Mouse (Mus musculus) intestine, embryonic 14.5 days (tissue): ENCODE data around the gene Usp48. TPM values are rescaled to one million over a fixed set of nuclear protein-coding genes. Genes with fewer than 3 reads are reported as not detected.
A peak's percentile ranks its signal among the peaks of the same experiment; 100 is the strongest.

Experiments
- ATAC-seq: fragments of 200-750 bp; cut with Nextera tagmentation; replicated peaks from 2 replicates; pipeline ENCODE4 v1.8.0; 2017; ENCODE audit warnings: low read depth, moderate number of reproducible peaks, moderate TSS enrichment, moderate library complexity; ENCODE audit not compliant: low FRiP score, low TSS enrichment
- DNase-seq: peaks from one replicate; pipeline ENCODE4 v3.0.0-alpha.2; 2018; ENCODE audit warnings: low spot score
- H3K27ac ChIP-seq: fragments of 300-500 bp; sonication (generic); 2 replicates; pipeline ENCODE4 v1.5.1; 2014; ENCODE audit warnings: low read depth, mild to moderate bottlenecking, control low read depth
- H3K27me3 ChIP-seq: fragments of 300-500 bp; sonication (generic); replicated peaks from 2 replicates; pipeline ENCODE4 v1.6.1; 2014; ENCODE audit warnings: low read length, control low read depth; ENCODE audit not compliant: control insufficient read depth, insufficient read depth
- H3K36me3 ChIP-seq: fragments of 300-500 bp; sonication (generic); 2 replicates; pipeline ENCODE4 v1.6.1; 2014; ENCODE audit warnings: low read length, control low read depth; ENCODE audit not compliant: control insufficient read depth, insufficient read depth
- H3K4me1 ChIP-seq: fragments of 300-500 bp; sonication (generic); replicated peaks from 2 replicates; pipeline ENCODE4 v1.6.1; 2014; ENCODE audit warnings: low read length, control low read depth, mixed read lengths; ENCODE audit not compliant: control insufficient read depth, insufficient read depth
- H3K4me2 ChIP-seq: fragments of 300-500 bp; sonication (generic); 2 replicates; pipeline ENCODE4 v1.6.1; 2014; ENCODE audit warnings: low read length
- H3K4me3 ChIP-seq: fragments of 300-500 bp; sonication (generic); 2 replicates; pipeline ENCODE4 v1.5.1; 2014; ENCODE audit warnings: low read depth, low read length, control low read depth, mixed read lengths
- H3K9ac ChIP-seq: fragments of 300-500 bp; sonication (generic); 2 replicates; pipeline ENCODE4 v1.6.1; 2014; ENCODE audit warnings: mild to moderate bottlenecking, low read length
- H3K9me3 ChIP-seq: fragments of 300-500 bp; sonication (generic); 2 replicates; pipeline ENCODE4 v1.6.1; 2016; ENCODE audit warnings: low read length, control low read depth; ENCODE audit not compliant: control insufficient read depth
- whole genome bisulfite sequencing: fragments of 180-500 bp; shearing (Covaris S2); extraction: QIAGEN DNeasy Blood & Tissue Kit; methylation state at CpG from one replicate; pipeline ENCODE4 v1.1.7; 2014; 5-methylcytosine and 5-hydroxymethylcytosine counted together
- polyA plus RNA-seq: library from polyadenylated mRNA; unstranded; fragments of >200 nt; fragmentation: Nextera tagmentation; extraction: Ambion mirVana; gene quantifications from 2 replicates; pipeline ENCODE4 v1.2.1, GENCODE M21; 2014

The Usp48 gene
- polyA plus RNA-seq = 72.4 and 78.3 TPM in 2 replicates

- Histone ChIP-seq H3K9me3 (no peaks in the 10 kb centered on the region), H3K4me2 (peak within 1 kb of the TSS; percentile 96), H3K27me3 (no peaks in the 10 kb centered on the region), H3K9ac (peak within 1 kb of the TSS; percentile 82), H3K36me3 (no peaks in the 10 kb centered on the region), H3K4me3 (peak within 1 kb of the TSS; percentile 64), H3K27ac (peak within 1 kb of the TSS; percentile 99), H3K4me1 (peaks cover 14% of the 10 kb centered on the region)
- under 1% methylated on average over 89 of the region's 92 CpGs for WGBS
- ATAC-seq (peak; percentile 94), DNase-seq (peak; percentile 97)
Measured at GRCm38 (mm10) chr4:137593601-137594495, at the start of gene Usp48. Gene Usp48 (plus strand): TSS chr4:137593755.

GRCm38 (mm10) chr4:137545568-137545967 lies 48.0 kb upstream of the Usp48 start:
- H3K4me3 ChIP-seq = no peak overlapping the region
- peaks cover 97% of the 10 kb centered on the region for H3K36me3 ChIP-seq
- H3K27me3 ChIP-seq = no peaks in the 10 kb centered on the region
- DNase-seq = no peak
- no peak overlapping the region for H3K4me2 ChIP-seq
- peaks cover 3% of the 10 kb centered on the region; the same call in 1 of the 2 replicates for H3K9me3 ChIP-seq
- no peak for ATAC-seq
- H3K27ac ChIP-seq = no peak overlapping the region
- no peaks in the 10 kb centered on the region for H3K4me1 ChIP-seq
- 93% methylated on average over 9 of the region's 9 CpGs for WGBS
- H3K9ac ChIP-seq = no peak overlapping the region

- ATAC-seq = no peak
Measured at GRCm38 (mm10) chr4:137546003-137546525, 47.5 kb upstream of the Usp48 start.

GRCm38 (mm10) chr4:137553466-137553865 lies 40.1 kb upstream of the Usp48 start:
- Histone ChIP-seq H3K4me3 (no peak overlapping the region), H3K27ac (no peak overlapping the region), H3K4me1 (no peaks in the 10 kb centered on the region), H3K9me3 (no peaks in the 10 kb centered on the region), H3K9ac (no peak overlapping the region), H3K27me3 (no peaks in the 10 kb centered on the region), H3K36me3 (peaks cover 90% of the 10 kb centered on the region), H3K4me2 (no peak overlapping the region)
- no peak for ATAC-seq
- WGBS = 97% methylated on average over 17 of the region's 17 CpGs
- no peak for DNase-seq

More at GRCm38 (mm10) chr4:137546003-137546525, 47.5 kb upstream of the Usp48 start:
- DNase-seq = no peak
- WGBS = 78% methylated on average over 5 of the region's 5 CpGs
- Histone ChIP-seq H3K4me2 (no peak overlapping the region), H3K27me3 (no peaks in the 10 kb centered on the region), H3K4me1 (no peaks in the 10 kb centered on the region), H3K9me3 (peaks cover 3% of the 10 kb centered on the region; the same call in 1 of the 2 replicates), H3K9ac (no peak overlapping the region), H3K4me3 (no peak overlapping the region), H3K36me3 (peaks cover 97% of the 10 kb centered on the region), H3K27ac (no peak overlapping the region)

GRCm38 (mm10) chr4:137556673-137557210 lies 36.8 kb upstream of the Usp48 start:
- H3K36me3 ChIP-seq = peaks cover 84% of the 10 kb centered on the region

GRCm38 (mm10) chr4:137569873-137570272 lies 23.7 kb upstream of the Usp48 start:
- H3K36me3 ChIP-seq = peaks cover 55% of the 10 kb centered on the region
- ATAC-seq (no peak), DNase-seq (no peak)
- 73% methylated on average over 9 of the region's 9 CpGs for WGBS
- no peak overlapping the region for H3K4me3 ChIP-seq
- H3K27ac ChIP-seq = no peak overlapping the region
- no peak overlapping the region for H3K4me2 ChIP-seq
- H3K27me3 ChIP-seq = no peaks in the 10 kb centered on the region
- no peak overlapping the region for H3K9ac ChIP-seq
- no peaks in the 10 kb centered on the region for H3K9me3 ChIP-seq
- H3K4me1 ChIP-seq = no peaks in the 10 kb centered on the region

More at GRCm38 (mm10) chr4:137556673-137557210, 36.8 kb upstream of the Usp48 start:
- H3K27ac ChIP-seq = no peak overlapping the region
- H3K9ac ChIP-seq = no peak overlapping the region
- H3K4me2 ChIP-seq = no peak overlapping the region
- 86% methylated on average over 16 of the region's 16 CpGs for WGBS
- H3K27me3 ChIP-seq = no peaks in the 10 kb centered on the region
- ATAC-seq (no peak), DNase-seq (no peak)
- H3K4me3 ChIP-seq = no peak overlapping the region
- H3K9me3 ChIP-seq = no peaks in the 10 kb centered on the region
- H3K4me1 ChIP-seq = no peaks in the 10 kb centered on the region

- H3K27me3 ChIP-seq = peaks cover 4% of the 10 kb centered on the region; the same call in 1 of the 2 replicates
- DNase-seq = no peak
- no peak within 1 kb of the TSS for H3K27ac ChIP-seq
- H3K9me3 ChIP-seq = no peaks in the 10 kb centered on the region
- WGBS = 87% methylated on average over 10 of the region's 10 CpGs
- H3K9ac ChIP-seq = no peak within 1 kb of the TSS
- no peak within 1 kb of the TSS for H3K4me3 ChIP-seq
- ATAC-seq = no peak
- peaks cover 14% of the 10 kb centered on the region for H3K36me3 ChIP-seq
- H3K4me2 ChIP-seq = no peak within 1 kb of the TSS
- no peaks in the 10 kb centered on the region for H3K4me1 ChIP-seq
Measured at GRCm38 (mm10) chr4:137574469-137574868, 19.1 kb upstream of the Usp48 start, which contains the start of gene Ldlrad2. Gene Ldlrad2 (minus strand): TSS chr4:137574569.

GRCm38 (mm10) chr4:137577486-137577885 lies 16.1 kb upstream of the Usp48 start:
- Histone ChIP-seq H3K4me2 (no peak overlapping the region), H3K9ac (no peak overlapping the region), H3K27me3 (peaks cover 4% of the 10 kb centered on the region; the same call in 1 of the 2 replicates), H3K9me3 (no peaks in the 10 kb centered on the region), H3K4me3 (no peak overlapping the region), H3K36me3 (no peaks in the 10 kb centered on the region), H3K4me1 (peaks cover 6% of the 10 kb centered on the region; the same call in 1 of the 2 replicates), H3K27ac (no peak overlapping the region)
- ATAC-seq = no peak
- WGBS = 98% methylated on average over 12 of the region's 12 CpGs
- peak; percentile 53 for DNase-seq
